Mouse (Mus musculus) stomach, postnatal 0 days (tissue): Measurements from ENCODE around the gene Rfk.

Source experiments
- CTCF ChIP-seq: IDR thresholded peaks from 2 replicates; pipeline ENCODE4 v1.5.1; 2016; ENCODE audit warnings: antibody characterized with exemption, low read depth, mild to moderate bottlenecking, moderate library complexity
- EP300 ChIP-seq: optimal IDR thresholded peaks from 2 replicates; pipeline ENCODE3; 2016; ENCODE audit warnings: antibody characterized with exemption

GRCm38 (mm10) chr19:17400571-17400970, 6.7 kb downstream of the Rfk start:
- TF ChIP-seq CTCF, result no peak
- TF ChIP-seq EP300, result no peak
